Mouse (Mus musculus) naive thymus-derived CD4-positive, alpha-beta T cell, adult 2 months (primary cell): ENCODE data around the gene Glrx3.
"Not testable (repeated sequence)": the region's sequence is repeated elsewhere in the genome, so short reads cannot be mapped to it uniquely, and the experiment has no call there.

Experiments used
- DNase-seq: peaks from one replicate; pipeline ENCODE4 v3.0.0-alpha.2; 2011; ENCODE audit warnings: low read depth

Glrx3 gene

DNA sequence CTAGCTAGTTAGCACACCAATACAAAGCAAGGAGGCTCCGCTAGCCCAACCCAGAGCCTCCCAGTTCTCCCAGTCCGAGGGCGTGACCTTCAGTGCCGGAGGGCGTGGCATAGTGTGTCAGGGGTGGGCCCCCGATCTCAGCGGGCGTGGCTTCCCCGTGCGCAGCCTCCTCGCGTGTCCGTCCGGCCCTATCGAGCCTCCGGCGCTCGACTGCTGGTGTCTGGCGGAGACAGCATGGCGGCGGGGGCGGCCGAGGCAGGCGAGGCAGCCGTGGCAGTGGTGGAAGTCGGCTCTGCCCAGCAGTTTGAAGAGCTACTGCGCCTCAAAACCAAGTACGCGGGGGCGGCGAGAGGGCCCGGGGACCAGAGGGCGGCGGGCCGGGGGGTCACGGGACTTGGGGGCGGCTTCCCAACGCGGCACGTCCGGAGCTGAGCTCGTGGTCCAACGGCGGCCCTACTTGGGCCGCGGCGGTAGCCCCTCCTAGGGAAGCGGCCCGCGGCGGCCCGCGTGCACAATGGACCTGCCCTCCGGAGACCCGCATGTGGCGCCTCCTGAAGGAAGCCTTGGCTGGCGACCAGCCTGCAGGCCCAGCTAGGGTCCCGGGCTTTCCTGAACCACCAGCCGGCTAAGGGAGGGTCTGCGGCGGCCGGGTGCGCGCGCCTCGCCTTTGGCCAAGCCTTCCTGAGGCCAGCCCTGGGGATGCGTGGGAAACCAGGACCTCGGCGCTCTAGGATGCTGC is at the start of gene Glrx3:
Gene Glrx3, plus strand, starts transcription at position 175 of the 739 bp plus-strand sequence.
- DNase-seq: peak; percentile 96

- DNase-seq: no peak
Measured at GRCm38 (mm10) chr7:137387863-137388262, 49.6 kb upstream of the Glrx3 start.

DNA sequence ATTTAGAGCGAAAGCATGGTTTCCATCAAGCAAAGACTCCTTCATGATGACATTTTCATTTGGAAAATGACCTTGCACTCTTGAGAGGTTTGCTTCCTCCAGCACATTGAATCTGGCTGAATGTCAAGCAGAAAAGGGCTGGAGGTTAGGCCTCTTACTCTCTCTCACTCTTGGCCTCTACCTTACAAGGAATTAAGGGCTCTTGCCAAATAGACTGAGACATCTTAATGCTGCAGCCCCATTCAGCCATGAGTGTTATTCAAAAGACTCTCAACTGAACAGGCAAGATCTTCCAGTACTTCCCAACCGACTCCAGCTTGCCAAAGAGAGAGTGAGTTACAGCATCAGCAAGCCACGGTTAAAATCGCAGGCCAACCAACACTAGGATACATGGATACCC is 42.0 kb upstream of the Glrx3 start:
- no peak for DNase-seq

GRCm38 (mm10) chr7:137397361-137397910 is 40.0 kb upstream of the Glrx3 start:
- DNase-seq: no peak

- DNase-seq: no peak
Measured at GRCm38 (mm10) chr7:137398973-137399372, 38.4 kb upstream of the Glrx3 start.

GRCm38 (mm10) chr7:137404146-137404545 is 33.3 kb upstream of the Glrx3 start:
- DNase-seq: no peak

DNA sequence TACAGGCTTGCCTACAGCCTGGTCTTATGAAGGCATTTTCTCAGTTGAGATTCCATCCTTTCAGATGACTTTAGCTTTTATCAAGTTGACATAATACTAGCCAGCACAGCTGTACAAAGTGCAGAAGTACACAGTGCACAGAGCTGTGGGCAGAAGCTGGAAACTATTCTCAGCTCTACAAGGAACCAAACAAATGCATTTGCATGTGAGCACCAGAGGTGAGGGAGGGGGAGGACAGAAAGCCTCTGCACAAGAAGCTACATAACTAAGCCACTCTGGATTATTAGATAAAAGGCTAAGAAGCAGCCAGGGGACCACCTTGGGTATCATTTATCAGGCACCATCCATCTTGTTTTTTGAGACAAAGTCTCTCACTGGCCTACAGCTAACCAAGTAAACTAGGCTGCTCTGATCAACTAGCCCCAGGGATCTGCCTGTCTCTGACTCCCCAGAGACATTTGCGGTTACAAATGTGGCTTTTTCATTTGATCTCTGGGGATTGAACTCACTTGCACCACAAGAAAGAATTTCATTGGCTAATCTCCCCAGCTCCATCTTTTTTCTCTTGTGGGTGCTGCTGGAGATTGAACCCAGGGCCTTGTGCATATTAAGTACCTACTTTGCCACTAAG is 29.9 kb upstream of the Glrx3 start:
- DNase-seq: no peak

DNA sequence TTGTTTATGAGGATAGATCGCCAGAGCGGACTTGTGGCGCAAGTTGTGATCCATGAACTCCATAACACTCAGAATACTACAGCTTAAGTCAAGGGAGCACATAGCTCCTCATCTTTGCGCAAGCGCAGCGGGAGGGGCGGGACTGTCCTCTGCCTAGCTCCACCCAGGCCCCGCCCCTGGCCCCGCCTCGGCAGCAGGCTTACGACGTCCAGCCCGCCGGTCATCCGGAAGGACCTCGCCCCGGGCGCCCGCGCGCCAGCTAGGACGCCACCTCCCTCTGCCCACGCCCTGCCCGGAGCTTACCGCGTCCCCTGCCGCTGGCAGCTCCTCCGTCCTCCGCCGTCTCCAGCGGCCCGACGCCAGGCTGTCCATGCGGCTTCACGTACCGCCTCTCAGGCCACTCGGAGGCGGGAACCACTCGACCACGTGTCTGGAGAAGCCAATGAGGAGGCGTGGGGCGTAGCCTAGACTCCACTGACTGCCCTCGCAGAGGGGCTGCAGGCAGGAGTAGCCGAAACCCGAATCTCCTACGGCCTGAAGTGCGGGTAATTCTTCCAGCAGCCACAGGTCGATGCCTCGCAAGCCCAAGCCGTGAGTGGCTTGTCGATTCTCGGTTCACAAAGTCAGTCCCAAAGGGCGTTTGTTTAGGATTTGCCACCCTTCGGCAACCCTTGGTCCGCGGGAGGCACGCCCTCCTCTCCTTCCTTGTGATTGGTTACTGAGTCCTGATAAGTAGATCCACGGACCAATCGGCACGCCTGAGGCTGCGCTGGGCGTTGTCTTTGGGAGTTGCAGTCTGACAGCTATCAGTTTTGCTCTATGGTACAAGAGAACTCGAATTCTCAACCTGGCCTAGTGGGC is 26.8 kb upstream of the Glrx3 start, which contains the start of gene 9430038I01Rik:
Gene 9430038I01Rik, minus strand, starts transcription at position 426 of the 861 bp plus-strand sequence.
- peak; percentile 98 for DNase-seq

DNA sequence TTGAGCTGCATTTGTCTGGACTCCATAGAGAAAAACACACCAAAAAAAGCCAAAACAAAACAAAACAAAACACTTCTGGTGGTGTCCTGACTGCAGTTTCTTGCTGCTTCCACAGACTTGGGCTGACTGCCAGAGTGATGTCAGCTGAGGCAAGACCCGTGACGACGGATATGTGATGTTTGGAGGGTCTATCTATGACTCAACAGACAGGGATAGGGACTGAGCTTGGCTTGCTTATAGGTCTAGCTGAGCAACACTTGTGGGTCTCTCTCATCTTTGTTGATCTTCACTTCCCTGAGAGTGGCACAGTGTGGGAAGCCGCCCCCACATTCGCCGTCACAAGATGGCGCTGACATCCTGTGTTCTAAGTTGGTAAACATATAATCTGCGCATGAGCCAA is 22.7 kb upstream of the Glrx3 start:
- DNase-seq: peak; percentile 34

DNA sequence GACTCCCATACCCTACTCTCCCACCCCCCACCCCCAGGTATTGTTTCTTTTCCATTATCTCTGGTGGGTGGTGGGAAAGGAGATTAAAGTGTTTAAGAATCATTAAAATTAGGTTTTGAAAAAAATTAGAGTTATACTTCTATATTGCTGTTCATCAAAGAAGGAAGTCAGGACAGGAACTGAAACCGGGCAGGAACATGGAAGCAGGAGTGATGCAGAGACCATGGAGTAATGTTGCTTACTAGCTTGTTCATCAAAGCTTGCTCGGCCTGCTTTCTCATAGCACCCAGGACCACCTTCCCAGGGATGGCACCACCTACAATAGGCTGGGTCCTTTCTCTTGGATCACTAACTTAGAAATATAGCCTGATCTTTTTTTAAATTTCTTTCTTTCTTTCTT is 16.9 kb upstream of the Glrx3 start:
- no peak for DNase-seq

DNA sequence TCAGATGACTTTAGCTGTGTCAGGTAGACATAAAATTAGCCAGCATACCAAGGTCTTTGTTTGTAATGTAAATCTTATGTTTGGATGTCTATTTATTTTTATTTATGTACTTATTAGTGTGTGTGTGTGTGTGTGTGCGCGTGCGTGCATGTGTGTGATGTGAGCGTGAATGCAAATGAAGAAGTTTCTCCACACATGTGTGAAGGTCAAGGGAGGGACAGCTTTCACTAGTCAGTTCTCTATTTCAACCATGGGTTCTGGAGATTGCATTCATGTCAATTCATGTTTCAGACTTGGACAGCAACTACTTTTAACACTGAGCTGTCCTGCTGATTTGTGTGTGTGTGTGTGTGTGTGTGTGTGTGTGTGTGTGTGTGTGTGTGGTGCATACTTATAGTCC is 16.2 kb upstream of the Glrx3 start:
- DNase-seq: no peak

DNA sequence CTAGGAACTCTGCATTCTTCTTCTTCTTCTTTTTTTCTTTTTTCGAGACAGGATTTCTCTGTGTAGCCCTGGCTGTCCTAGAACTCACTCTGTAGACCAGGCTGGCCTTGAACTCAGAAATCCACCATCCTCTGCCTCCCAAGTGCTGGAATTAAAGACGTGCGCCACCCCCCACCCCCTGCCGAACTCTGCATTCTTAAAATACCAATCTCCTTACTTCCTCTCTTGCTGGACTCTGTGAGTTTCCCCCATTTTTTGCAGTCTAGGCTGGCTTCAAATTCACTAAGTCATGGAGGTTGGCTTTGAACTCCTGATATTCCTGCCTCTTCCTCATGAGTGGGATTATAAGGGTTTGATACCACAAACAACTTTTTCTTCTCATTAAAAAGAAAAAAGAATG is 10.7 kb upstream of the Glrx3 start:
- no peak for DNase-seq

DNA sequence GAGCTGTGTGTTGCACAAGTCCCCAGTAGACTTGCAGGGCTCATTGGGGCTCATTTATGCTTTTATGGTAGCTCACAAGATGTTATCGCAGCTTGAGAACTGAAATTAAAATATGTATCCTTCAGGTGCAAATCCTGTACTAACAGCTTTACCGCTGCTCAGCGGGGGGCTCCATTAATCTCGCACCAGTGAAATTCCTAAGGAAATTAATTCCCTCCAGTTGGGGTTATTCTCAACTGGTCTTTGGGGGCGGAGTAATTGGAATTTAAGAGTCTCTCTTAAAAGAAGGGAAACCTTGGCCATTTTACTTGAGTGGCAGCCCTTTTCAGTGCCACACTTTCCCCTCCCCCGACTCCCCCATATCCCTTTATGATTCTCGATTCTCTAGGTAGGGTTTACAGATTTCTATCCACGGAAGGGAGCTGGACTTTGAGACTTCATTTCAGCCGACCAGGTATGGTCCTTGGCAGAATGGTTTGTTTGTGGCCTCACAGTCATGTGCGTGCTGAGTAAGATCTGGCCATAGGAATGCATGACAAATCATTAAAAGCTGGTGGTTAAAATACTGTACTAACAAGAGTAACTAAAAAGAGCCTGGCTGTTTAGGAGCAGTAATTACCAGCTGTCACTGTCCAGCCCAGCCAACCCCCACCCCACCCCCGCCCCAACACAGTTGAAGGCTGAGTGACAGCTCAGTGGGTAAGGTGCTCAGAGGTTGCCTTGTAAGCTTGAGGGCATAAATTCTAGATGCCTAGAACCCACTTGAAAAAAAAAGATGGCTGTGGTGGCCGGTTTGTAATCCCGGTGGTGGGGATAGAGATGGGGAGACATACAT is 5.4 kb upstream of the Glrx3 start:
- no peak for DNase-seq

DNA sequence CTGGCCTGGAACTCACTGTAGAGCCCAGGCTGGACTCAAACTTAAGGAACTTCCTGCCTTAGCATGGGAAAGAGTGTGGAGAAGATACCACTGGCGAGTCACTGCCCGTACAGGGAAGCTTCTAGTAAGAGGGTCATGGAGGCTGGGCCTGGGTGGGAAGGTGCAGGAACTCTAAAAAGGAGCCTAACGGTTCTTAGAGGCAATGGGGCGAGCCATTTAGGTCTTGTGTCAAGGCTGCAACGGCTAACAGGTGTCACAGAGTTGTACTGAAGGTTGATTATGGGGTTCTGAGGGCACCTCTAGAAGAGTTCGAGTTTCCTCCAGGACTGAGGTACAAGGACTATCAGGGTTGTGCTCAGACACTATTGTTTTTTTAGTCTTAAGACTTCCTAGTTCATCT is 513 bp upstream of the Glrx3 start:
- peak; percentile 15 for DNase-seq

DNA sequence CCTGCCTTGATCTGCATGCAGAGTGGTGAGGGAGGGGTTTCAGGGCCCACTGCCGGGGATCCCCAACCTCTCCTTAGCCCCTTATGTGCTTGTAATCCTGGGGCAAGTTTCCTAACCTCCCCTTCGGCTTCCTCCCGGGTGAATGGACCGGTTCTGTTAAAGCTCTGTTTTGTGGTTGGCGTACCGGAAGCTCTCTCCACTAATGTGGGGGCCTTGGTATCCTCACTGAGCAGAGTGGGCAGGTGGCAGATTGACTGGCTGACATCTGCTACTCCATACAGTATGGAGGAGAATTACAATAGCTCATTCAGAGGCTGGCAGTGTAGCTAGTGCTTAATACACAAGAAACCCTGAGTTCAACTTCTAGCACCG is 751 bp downstream of the Glrx3 start:
- DNase-seq: peak; percentile 41

- DNase-seq: not testable (repeated sequence)
Measured at GRCm38 (mm10) chr7:137438962-137439361, 1.5 kb downstream of the Glrx3 start.

DNA sequence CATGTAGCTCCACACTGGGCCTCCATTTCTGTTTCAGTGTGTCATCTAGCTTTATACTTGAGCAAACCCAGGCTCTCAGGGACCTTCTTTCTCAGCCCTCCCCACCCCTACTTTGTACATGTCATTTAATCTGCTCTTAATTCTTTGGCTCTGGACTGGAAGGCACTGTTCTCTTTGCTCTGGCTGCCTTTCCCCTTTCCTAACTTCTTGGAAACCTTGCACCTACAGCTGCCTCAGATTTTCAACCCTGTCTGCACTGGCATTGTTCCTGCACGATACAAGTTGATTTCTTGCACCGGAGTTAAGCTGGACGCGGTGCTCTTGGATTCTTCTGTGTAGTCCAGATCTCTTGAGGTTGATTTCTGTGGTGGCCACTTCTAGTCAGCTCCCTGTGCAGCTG is 5.5 kb downstream of the Glrx3 start:
- no peak for DNase-seq

DNA sequence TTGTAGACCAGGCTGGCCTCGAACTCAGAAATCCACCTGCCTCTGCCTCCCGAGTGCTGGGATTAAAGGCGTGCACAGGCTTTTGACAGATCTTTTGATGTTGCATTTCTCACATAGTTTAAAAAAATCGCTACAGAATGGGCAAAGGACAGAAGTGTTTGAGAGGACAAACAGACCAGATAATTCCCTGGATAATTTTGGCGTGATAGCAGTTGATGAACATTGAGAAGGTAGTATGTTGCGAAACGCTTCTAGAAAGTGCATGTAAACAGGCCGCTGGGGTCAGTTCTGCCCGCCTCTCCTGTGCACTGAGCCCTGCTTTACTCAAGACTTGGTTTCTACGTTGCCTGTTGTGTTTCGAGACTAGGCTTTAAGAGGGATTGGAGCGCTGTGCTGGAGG is 7.9 kb downstream of the Glrx3 start:
- no peak for DNase-seq

DNA sequence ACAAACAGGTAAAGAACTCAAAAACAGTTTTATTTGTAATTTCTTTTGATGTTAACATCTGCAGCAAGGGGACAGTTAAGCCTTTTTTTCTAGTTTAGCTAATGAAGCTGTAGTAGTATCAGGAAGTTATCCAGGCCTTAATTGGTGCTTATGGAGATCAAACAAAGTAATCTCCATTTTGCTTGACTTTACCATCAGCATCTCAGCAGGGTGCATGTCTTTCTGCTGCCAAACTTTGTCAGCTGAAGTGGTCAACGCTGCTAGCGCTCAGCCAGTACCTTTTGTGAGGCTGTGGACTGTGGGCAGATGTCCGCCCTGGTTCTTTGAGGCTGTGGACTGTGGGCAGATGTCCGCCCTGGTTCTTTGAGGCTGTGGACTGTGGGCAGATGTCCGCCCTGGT is 24.0 kb downstream of the Glrx3 start:
- no peak for DNase-seq

GRCm38 (mm10) chr7:137468174-137468573 is 30.8 kb downstream of the Glrx3 start:
- peak; percentile 26 for DNase-seq

GRCm38 (mm10) chr7:137471431-137472120 is 34.2 kb downstream of the Glrx3 start:
- DNase-seq: no peak
